ENCODE assay signal across 9 mouse cellular contexts in the genomic region with DNA sequence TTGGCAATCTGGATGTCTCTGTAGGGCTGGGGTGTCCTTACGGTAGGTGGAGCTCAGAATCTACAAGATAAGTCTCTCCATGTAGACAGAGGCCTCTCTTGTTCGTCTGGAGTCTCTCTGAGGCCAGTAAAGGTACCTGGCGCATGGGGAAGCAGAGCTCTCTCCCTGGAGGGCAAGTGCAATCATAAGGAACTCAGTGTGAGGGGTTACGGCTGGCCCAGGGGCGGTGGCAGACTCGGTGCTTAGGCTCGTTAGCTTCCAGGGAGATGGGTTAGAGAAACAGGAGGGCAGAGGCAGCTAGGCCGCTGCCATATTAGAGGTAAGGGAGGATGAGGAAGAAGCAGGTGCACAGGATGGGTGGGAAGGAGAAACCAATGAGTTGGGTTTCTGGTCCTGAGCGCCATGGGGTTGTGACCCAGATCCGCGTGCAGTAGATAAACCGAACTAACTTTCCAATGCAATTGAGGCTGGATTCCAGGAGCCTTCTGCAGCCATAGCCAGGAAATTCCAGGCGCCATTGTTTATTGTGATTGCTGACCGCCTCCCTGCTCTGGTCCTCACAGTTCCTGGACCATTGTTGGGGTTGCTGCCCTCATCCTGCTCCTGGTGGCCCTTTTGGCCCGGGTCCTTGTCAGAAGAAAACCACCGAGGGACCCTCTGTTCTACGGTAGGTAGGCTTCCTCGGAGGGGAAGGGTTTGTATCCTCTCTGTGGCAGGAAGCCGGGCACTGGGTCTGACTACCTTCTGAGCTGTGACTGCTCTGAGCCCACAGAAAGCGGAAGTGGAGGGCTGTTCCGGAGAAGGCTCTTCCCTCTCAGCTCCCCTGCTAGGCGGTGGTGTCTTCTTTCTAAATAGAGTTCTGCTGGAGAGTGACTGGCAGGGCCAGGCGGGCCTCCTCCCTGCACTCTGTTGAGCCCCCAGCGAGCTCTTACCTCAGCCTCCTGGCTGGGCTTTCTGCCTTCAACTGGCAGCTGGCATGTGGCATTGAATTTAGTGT. TPM values are rescaled to one million over a fixed set of nuclear protein-coding genes. Genes with fewer than 3 reads are reported as not detected.
DNase-seq lines count a peak whose midpoint lies in the region; ATAC-seq and TF ChIP-seq lines count a peak whose summit lies in the region.
"Had no signal": no experiment of that assay in that cellular context is flagged by ENCODE, and none has a peak within 500 bp of the region (broad histone marks: within the 10 kb centered on the region; RNA-seq: fewer than 3 reads in every experiment).

No protein-coding gene starts in this region.

- H3K27ac ChIP-seq in limb, embryonic 14.5 days (replicated peaks; ENCODE audit: low read depth, low read length): no peak overlapping the region
- H3K27ac ChIP-seq in forebrain, embryonic 15.5 days (replicated peaks): no peak overlapping the region
- H3K27ac ChIP-seq in midbrain, embryonic 16.5 days (ENCODE audit: low read length): no peak overlapping the region

- intact Hi-C loops in left cerebral cortex, postnatal 4 days (cut with DNase I): no loop called here

- no peaks in the 10 kb centered on the region for H3K79me2 ChIP-seq in myocyte (ENCODE audit: control insufficient read depth, insufficient read depth)

- H3K9me3 ChIP-seq in limb, embryonic 14.5 days (ENCODE audit: control insufficient read depth, low read length): no peaks in the 10 kb centered on the region
- H3K9me3 ChIP-seq in forebrain, embryonic 15.5 days: no peaks in the 10 kb centered on the region
- no peaks in the 10 kb centered on the region for H3K9me3 ChIP-seq in midbrain, embryonic 16.5 days (replicated peaks; ENCODE audit: control insufficient read depth, low read length, poor library complexity, severe bottlenecking)

- peak; percentile 34 for ATAC-seq in granulocyte monocyte progenitor cell, adult 5-6 weeks (replicated peaks; ENCODE audit: poor library complexity, severe bottlenecking)
- ATAC-seq in limb, embryonic 14.5 days (ENCODE audit: low FRiP score, low read depth): peak; percentile 28
- no peak for ATAC-seq in forebrain, embryonic 15.5 days (replicated peaks)
- no peak for ATAC-seq in midbrain, embryonic 16.5 days

- no peak overlapping the region for H3K9ac ChIP-seq in limb, embryonic 14.5 days (ENCODE audit: low read depth, low read length, severe bottlenecking)
- H3K9ac ChIP-seq in forebrain, embryonic 15.5 days (replicated peaks): no peak overlapping the region
- no peak overlapping the region for H3K9ac ChIP-seq in midbrain, embryonic 16.5 days (ENCODE audit: low read depth, low read length)

- H3K27me3 ChIP-seq in limb, embryonic 14.5 days (ENCODE audit: control insufficient read depth, insufficient read depth, low read length): peaks cover 18% of the 10 kb centered on the region
- H3K27me3 ChIP-seq in myocyte (ENCODE audit: control insufficient read depth, insufficient read depth, insufficient read length): peaks cover 15% of the 10 kb centered on the region
- peaks cover 6% of the 10 kb centered on the region; the same call in 1 of the 2 replicates for H3K27me3 ChIP-seq in forebrain, embryonic 15.5 days
- H3K27me3 ChIP-seq in midbrain, embryonic 16.5 days (ENCODE audit: control insufficient read depth, insufficient read depth, low read depth, low read length): no peaks in the 10 kb centered on the region; the same call in 1 of the 2 replicates

- H3K4me3 ChIP-seq in limb, embryonic 14.5 days (replicated peaks; ENCODE audit: low read length): no peak overlapping the region
- H3K4me3 ChIP-seq in myocyte: no peak overlapping the region
- no peak overlapping the region for H3K4me3 ChIP-seq in forebrain, embryonic 15.5 days
- H3K4me3 ChIP-seq in midbrain, embryonic 16.5 days (ENCODE audit: low read depth, low read length): no peak overlapping the region

- peak; percentile 43 to 55 for DNase-seq in right cerebral cortex, postnatal 10 days (ENCODE audit: low spot score in 2 of 2)
- DNase-seq in right cerebral cortex, adult 2 months (ENCODE audit: low spot score in 2 of 2): no peak
- peak; percentile 39 for DNase-seq in limb, embryonic 14.5 days (ENCODE audit: low spot score)
- DNase-seq in left cerebral cortex, postnatal 4 days: no peak

- no peak overlapping the region for H3K4me2 ChIP-seq in limb, embryonic 14.5 days (replicated peaks; ENCODE audit: low read depth, low read length, severe bottlenecking)
- H3K4me2 ChIP-seq in myocyte (ENCODE audit: low read depth): peak overlapping the region; percentile 51
- no peak overlapping the region for H3K4me2 ChIP-seq in forebrain, embryonic 15.5 days (replicated peaks)
- H3K4me2 ChIP-seq in midbrain, embryonic 16.5 days (ENCODE audit: low read length): no peak overlapping the region

- H3ac ChIP-seq in myocyte (ENCODE audit: control insufficient read depth, insufficient read length): no peak overlapping the region

- no peaks in the 10 kb centered on the region for H3K36me3 ChIP-seq in limb, embryonic 14.5 days (ENCODE audit: control insufficient read depth, insufficient read depth, low read length)
- no peaks in the 10 kb centered on the region for H3K36me3 ChIP-seq in myocyte (ENCODE audit: control insufficient read depth, insufficient read depth)
- H3K36me3 ChIP-seq in forebrain, embryonic 15.5 days: no peaks in the 10 kb centered on the region
- H3K36me3 ChIP-seq in midbrain, embryonic 16.5 days (ENCODE audit: control insufficient read depth, insufficient read depth, low read length): no peaks in the 10 kb centered on the region

- 64% methylated on average over 24 of the region's 24 CpGs for WGBS in limb, embryonic 14.5 days
- 73% methylated on average over 24 of the region's 24 CpGs for WGBS in forebrain, embryonic 15.5 days
- WGBS in midbrain, embryonic 16.5 days: 77% methylated on average over 24 of the region's 24 CpGs

- peaks cover 5% of the 10 kb centered on the region; the same call in 1 of the 2 replicates for H3K4me1 ChIP-seq in limb, embryonic 14.5 days (ENCODE audit: control insufficient read depth, insufficient read depth, low read length)
- H3K4me1 ChIP-seq in forebrain, embryonic 15.5 days: peaks cover 21% of the 10 kb centered on the region
- H3K4me1 ChIP-seq in midbrain, embryonic 16.5 days (ENCODE audit: control insufficient read depth, insufficient read depth, low read length): peaks cover 14% of the 10 kb centered on the region

- TF ChIP-seq POLR2A in limb, embryonic 14.5 days (IDR thresholded peaks at IDR 0.05; ENCODE audit: borderline replicate concordance, extremely low read depth, insufficient read depth, insufficient read length): no peak
- no peak for TF ChIP-seq POLR2A in myocyte (IDR thresholded peaks at IDR 0.05; ENCODE audit: insufficient read length, low read depth)

TF ChIP-seq in myocyte, 11 proteins besides CTCF, POLR2A, EP300 and RAD21:
- TF ChIP-seq MAX (IDR thresholded peaks at IDR 0.05; ENCODE audit: low read depth): peak; percentile 28
- no peak for TF ChIP-seq CEBPB (IDR thresholded peaks at IDR 0.05; ENCODE audit: insufficient read depth, poor library complexity, severe bottlenecking)
- TF ChIP-seq MYOG (IDR thresholded peaks at IDR 0.05; ENCODE audit: control insufficient read depth in 1 of 3, insufficient read depth in 1 of 3, insufficient read length in 2 of 3, low read depth in 2 of 3): peak in 2 of 3 experiments; percentile 25 to 72
- peak; percentile 63 to 86 (median 80) for TF ChIP-seq MYOD1 (IDR thresholded peaks at IDR 0.05; ENCODE audit: control insufficient read depth in 1 of 3, insufficient read length in 2 of 3, low read depth in 2 of 3)
- no peak for TF ChIP-seq USF1 (IDR thresholded peaks at IDR 0.05; ENCODE audit: low read depth)
- no peak for TF ChIP-seq E2F4 (IDR thresholded peaks at IDR 0.05; ENCODE audit: insufficient read depth)
- TF ChIP-seq POLR2AphosphoS2 (IDR thresholded peaks at IDR 0.05; ENCODE audit: insufficient read length, low read depth): no peak

RNA-seq across cellular contexts. Expression of a gene that starts 4.1 kb away (rescaled TPM):
- total RNA-seq in granulocyte monocyte progenitor cell, adult 5-6 weeks (2014; fragmentation: Nextera tagmentation): 177 and 196 TPM in 2 replicates
- total RNA-seq in granulocyte monocyte progenitor cell, adult 5-6 weeks (2017): 132 and 194 TPM in 2 replicates
- 49.0 and 56.7 TPM in 2 replicates for polyA plus RNA-seq in limb, embryonic 14.5 days (2012; rRNA removed)
- 21.2 and 26.6 TPM in 2 replicates for polyA plus RNA-seq in limb, embryonic 14.5 days (2014; fragmentation: Nextera tagmentation; extraction: Ambion mirVana)
- polyA plus RNA-seq in myocyte (2012; fragmentation: generic; extraction: Trizol): 11.4 TPM
- 10 to 100 TPM; 13.9 to 14.1 TPM for total RNA-seq in left cerebral cortex, postnatal 4 days (2021)
- polyA plus RNA-seq in forebrain, embryonic 15.5 days (2015; fragmentation: Nextera tagmentation; extraction: Ambion mirVana): 7.1 and 7.6 TPM in 2 replicates
- 8.1 and 8.7 TPM in 2 replicates for polyA plus RNA-seq in midbrain, embryonic 16.5 days (2015; fragmentation: Nextera tagmentation; extraction: Ambion mirVana)

RNA-seq across cellular contexts. Expression of a gene that starts 7.3 kb away (rescaled TPM):
- not detected in 2 replicates for total RNA-seq in granulocyte monocyte progenitor cell, adult 5-6 weeks (2014; fragmentation: Nextera tagmentation)
- not detected in 2 replicates for total RNA-seq in granulocyte monocyte progenitor cell, adult 5-6 weeks (2017)
- not detected in 2 replicates for polyA plus RNA-seq in limb, embryonic 14.5 days (2012; rRNA removed)
- polyA plus RNA-seq in limb, embryonic 14.5 days (2014; fragmentation: Nextera tagmentation; extraction: Ambion mirVana): not detected in 2 replicates
- polyA plus RNA-seq in myocyte (2012; fragmentation: generic; extraction: Trizol): not detected
- total RNA-seq in left cerebral cortex, postnatal 4 days (2021): not detected
- not detected in 2 replicates for polyA plus RNA-seq in forebrain, embryonic 15.5 days (2015; fragmentation: Nextera tagmentation; extraction: Ambion mirVana)
- not detected in 2 replicates for polyA plus RNA-seq in midbrain, embryonic 16.5 days (2015; fragmentation: Nextera tagmentation; extraction: Ambion mirVana)
- polyA plus RNA-seq: brain, embryonic 14.5 days had no signal

RNA-seq across cellular contexts. Expression of a gene that starts 33.7 kb away (rescaled TPM):
- total RNA-seq in granulocyte monocyte progenitor cell, adult 5-6 weeks (2014; fragmentation: Nextera tagmentation): 37.4 and 79.2 TPM in 2 replicates
- 87.9 and 103 TPM in 2 replicates for total RNA-seq in granulocyte monocyte progenitor cell, adult 5-6 weeks (2017)
- 48.1 and 62.1 TPM in 2 replicates for polyA plus RNA-seq in limb, embryonic 14.5 days (2012; rRNA removed)
- 86.3 and 92.2 TPM in 2 replicates for polyA plus RNA-seq in limb, embryonic 14.5 days (2014; fragmentation: Nextera tagmentation; extraction: Ambion mirVana)
- polyA plus RNA-seq in myocyte (2012; fragmentation: generic; extraction: Trizol): 66.6 TPM
- 100 to 1,000 TPM; 130 to 133 TPM for total RNA-seq in left cerebral cortex, postnatal 4 days (2021)
- polyA plus RNA-seq in forebrain, embryonic 15.5 days (2015; fragmentation: Nextera tagmentation; extraction: Ambion mirVana): 96.3 and 108 TPM in 2 replicates
- polyA plus RNA-seq in midbrain, embryonic 16.5 days (2015; fragmentation: Nextera tagmentation; extraction: Ambion mirVana): 89.1 and 98.2 TPM in 2 replicates

Comparison
In these comparisons a context has a peak if more than half of its experiments do, and no peak if none do; other contexts are left out.
1. DNase-seq: peak in right cerebral cortex, postnatal 10 days (2 of 2) and limb, embryonic 14.5 days (single experiment); none in right cerebral cortex, adult 2 months (0 of 2) and left cerebral cortex, postnatal 4 days (single experiment).
2. ATAC-seq: peak in granulocyte monocyte progenitor cell, adult 5-6 weeks (single experiment) and limb, embryonic 14.5 days (single experiment); none in forebrain, embryonic 15.5 days (single experiment) and midbrain, embryonic 16.5 days (single experiment).